Mouse (Mus musculus): ENCODE measurements around the gene Il7r.

DNA sequence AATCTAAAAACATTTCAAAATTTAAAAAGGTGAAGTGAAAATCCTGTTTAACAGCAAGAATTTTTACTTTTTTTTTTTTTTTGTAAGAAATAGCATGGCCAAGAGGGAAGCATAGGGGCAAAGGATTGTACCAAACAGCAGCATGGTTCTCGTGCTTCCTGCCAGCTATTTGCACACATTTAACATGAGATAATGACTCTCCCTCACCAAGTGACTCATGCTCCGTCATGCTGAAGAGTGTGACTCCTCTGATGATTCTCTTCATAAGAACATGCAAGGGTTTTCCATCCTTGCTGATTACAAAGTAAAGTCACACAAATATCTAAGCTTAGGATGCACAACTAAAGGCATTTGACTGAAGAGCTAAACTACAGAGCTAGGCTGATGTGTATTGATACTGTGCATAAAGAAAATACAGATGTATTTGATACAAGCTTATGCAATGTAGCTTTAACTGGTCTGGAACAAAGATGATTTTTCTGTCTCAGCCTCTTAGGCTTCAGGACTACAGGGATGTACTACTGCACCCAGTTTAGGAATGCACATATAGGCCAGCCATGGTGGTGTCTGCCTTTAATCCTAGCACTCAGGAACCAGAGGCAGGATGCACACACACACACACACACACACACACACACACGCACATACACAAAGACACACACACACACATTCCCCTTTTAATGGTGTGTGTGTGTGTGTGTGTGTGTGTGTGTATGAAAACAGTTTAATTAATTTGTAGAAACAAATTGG, 1.6 kb downstream of the Il7r start:
- TF ChIP-seq ZNF384 (IDR thresholded peaks at IDR 0.05; ENCODE audit: low read depth, low read length) (no peak), HCFC1 (IDR thresholded peaks at IDR 0.05; ENCODE audit: borderline replicate concordance, insufficient read depth, low read length) (no peak)

Data from ES-E14 (cell line).